Mouse (Mus musculus): ENCODE results near the gene Myadml2. TPM values are rescaled to one million over a fixed set of nuclear protein-coding genes. Genes with fewer than 3 reads are reported as not detected.

Myadml2 gene
- total and polyA plus RNA-seq, 3 experiments, result not detected

- TF ChIP-seq GABPA (IDR thresholded peaks at IDR 0.05; ENCODE audit: low read depth, low read length), result no peak
- TF ChIP-seq ZMIZ1 (IDR thresholded peaks at IDR 0.05; ENCODE audit: low read depth, low read length), result no peak
These were observed 44.6 kb upstream of the Myadml2 start (continued) for GRCm38 (mm10) chr11:120692471-120693011.

- no peaks in the 10 kb centered on the region for H3K4me1 ChIP-seq (ENCODE audit: control insufficient read depth in 1 of 2, insufficient read depth in 2 of 2, low read length in 2 of 2)
- no peak overlapping the region for H3K9ac ChIP-seq (ENCODE audit: control insufficient read depth, low read depth, low read length, poor library complexity, severe bottlenecking)
- H3K27ac ChIP-seq (ENCODE audit: control insufficient read depth, low read depth, low read length), result no peak overlapping the region
- no peaks in the 10 kb centered on the region for H3K79me2 ChIP-seq (ENCODE audit: control insufficient read depth, insufficient read depth, low read length, poor library complexity)
- no peaks in the 10 kb centered on the region for H3K27me3 ChIP-seq (ENCODE audit: control insufficient read depth in 1 of 2, insufficient read depth in 2 of 2, low read length in 2 of 2)
- no peak for DNase-seq (ENCODE audit: low read depth, low spot score)
- TF ChIP-seq TBP (IDR thresholded peaks at IDR 0.05; ENCODE audit: low read depth, low read length) (no peak), GABPA (IDR thresholded peaks at IDR 0.05; ENCODE audit: low read depth, low read length) (no peak), POLR2AphosphoS5 (IDR thresholded peaks at IDR 0.05; ENCODE audit: borderline replicate concordance, low read depth, low read length) (no peak), POLR2A (IDR thresholded peaks at IDR 0.05; ENCODE audit: control insufficient read depth in 1 of 2, insufficient read depth in 1 of 2, low read depth in 1 of 2, low read length in 2 of 2, poor library complexity in 1 of 2) (no peak), USF1 (IDR thresholded peaks at IDR 0.05; ENCODE audit: low read depth, low read length) (no peak), NELFE (IDR thresholded peaks at IDR 0.05; ENCODE audit: low read depth, low read length) (no peak), TCF12 (IDR thresholded peaks at IDR 0.05; ENCODE audit: low read depth, low read length) (no peak), ETS1 (IDR thresholded peaks at IDR 0.05; ENCODE audit: low read depth, low read length) (no peak), UBTF (IDR thresholded peaks at IDR 0.05; ENCODE audit: borderline replicate concordance, insufficient read depth, low read depth, low read length) (no peak), MAZ (IDR thresholded peaks at IDR 0.05; ENCODE audit: low read depth, low read length) (no peak), USF2 (IDR thresholded peaks at IDR 0.05; ENCODE audit: borderline replicate concordance in 1 of 2, insufficient read depth in 1 of 2, low read depth in 1 of 2, low read length in 2 of 2) (no peak), CHD1 (IDR thresholded peaks at IDR 0.05; ENCODE audit: low read depth, low read length) (no peak), CTCF (IDR thresholded peaks at IDR 0.05 in 2 of 3, conservative IDR thresholded peaks at IDR 0.05 in 1 of 3; ENCODE audit: control insufficient read depth in 1 of 3, insufficient read depth in 1 of 3, low read depth in 2 of 3, low read length in 3 of 3, poor library complexity in 1 of 3, severe bottlenecking in 1 of 3) (no peak), TAL1 (IDR thresholded peaks at IDR 0.05; ENCODE audit: low read length) (no peak), ZMIZ1 (IDR thresholded peaks at IDR 0.05; ENCODE audit: low read depth, low read length) (no peak)
- H3K4me3 ChIP-seq (ENCODE audit: control insufficient read depth in 1 of 2, insufficient read depth in 1 of 2, low read depth in 2 of 2, low read length in 2 of 2), result no peak overlapping the region
- no peaks in the 10 kb centered on the region for H3K36me3 ChIP-seq (ENCODE audit: control insufficient read depth in 1 of 2, insufficient read depth in 2 of 2, low read length in 2 of 2)
- H3K9me3 ChIP-seq (replicated peaks; ENCODE audit: insufficient read depth, low read length), result no peaks in the 10 kb centered on the region
These were observed 41.4 kb upstream of the Myadml2 start for GRCm38 (mm10) chr11:120689365-120689764.

DNA sequence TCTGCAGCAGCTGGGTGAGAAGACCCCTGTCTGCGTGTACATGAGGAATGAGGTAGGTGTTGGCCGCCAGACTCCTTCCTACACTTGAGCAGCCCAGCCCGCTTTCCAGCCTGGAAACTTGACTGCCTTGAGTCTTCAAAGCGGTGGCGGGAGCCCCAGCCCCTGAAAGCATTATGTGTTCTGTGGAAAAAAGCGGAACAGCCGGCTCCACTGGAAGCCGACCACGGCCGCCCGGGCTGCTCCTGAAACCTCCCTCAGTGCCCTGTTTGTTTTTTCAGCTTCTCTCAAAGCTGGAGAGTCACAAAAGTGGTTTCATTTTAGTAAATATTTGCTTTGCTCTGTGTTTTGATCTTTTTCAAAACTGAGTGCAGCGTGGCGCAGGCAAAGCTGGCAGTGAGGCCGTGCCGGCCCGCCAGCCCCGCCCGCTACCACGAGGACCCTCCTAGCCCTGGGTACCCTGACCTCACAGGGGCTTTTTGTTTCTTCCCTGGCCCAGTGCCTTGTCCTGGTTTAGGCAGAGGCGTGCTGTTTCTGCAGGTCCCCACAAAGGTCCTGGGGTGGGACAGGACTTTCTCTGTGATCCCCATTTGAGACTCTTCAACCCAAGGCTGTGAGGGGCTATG, 38.8 kb upstream of the Myadml2 start:
- Histone ChIP-seq H3K79me2 (ENCODE audit: control insufficient read depth, insufficient read depth, low read length, poor library complexity) (no peaks in the 10 kb centered on the region), H3K4me3 (ENCODE audit: control insufficient read depth in 1 of 2, insufficient read depth in 1 of 2, low read depth in 2 of 2, low read length in 2 of 2) (no peak overlapping the region), H3K27ac (ENCODE audit: control insufficient read depth, low read depth, low read length) (no peak overlapping the region), H3K4me1 (ENCODE audit: control insufficient read depth in 1 of 2, insufficient read depth in 2 of 2, low read length in 2 of 2) (no peaks in the 10 kb centered on the region), H3K9ac (ENCODE audit: control insufficient read depth, low read depth, low read length, poor library complexity, severe bottlenecking) (no peak overlapping the region), H3K36me3 (ENCODE audit: control insufficient read depth in 1 of 2, insufficient read depth in 2 of 2, low read length in 2 of 2) (no peaks in the 10 kb centered on the region), H3K9me3 (replicated peaks; ENCODE audit: insufficient read depth, low read length) (no peaks in the 10 kb centered on the region), H3K27me3 (ENCODE audit: control insufficient read depth in 1 of 2, insufficient read depth in 2 of 2, low read length in 2 of 2) (no peaks in the 10 kb centered on the region)
- TF ChIP-seq MAX (IDR thresholded peaks at IDR 0.05; ENCODE audit: low read length), result no peak
- no peak for TF ChIP-seq RAD21 (IDR thresholded peaks at IDR 0.05; ENCODE audit: low read depth, low read length)
- TF ChIP-seq KAT2A (conservative IDR thresholded peaks at IDR 0.05; ENCODE audit: low read depth, low read length), result no peak
- no peak for TF ChIP-seq USF1 (IDR thresholded peaks at IDR 0.05; ENCODE audit: low read depth, low read length)
- no peak for TF ChIP-seq ZKSCAN1 (IDR thresholded peaks at IDR 0.05; ENCODE audit: low read depth, low read length)
- TF ChIP-seq MYC (IDR thresholded peaks at IDR 0.05; ENCODE audit: low read depth, low read length), result no peak
- no peak for TF ChIP-seq UBTF (IDR thresholded peaks at IDR 0.05; ENCODE audit: borderline replicate concordance, insufficient read depth, low read depth, low read length)
- no peak for TF ChIP-seq TAL1 (IDR thresholded peaks at IDR 0.05; ENCODE audit: low read length)
- TF ChIP-seq ZMIZ1 (IDR thresholded peaks at IDR 0.05; ENCODE audit: low read depth, low read length), result no peak
- no peak for TF ChIP-seq CHD2 (IDR thresholded peaks at IDR 0.05; ENCODE audit: low read length)
- no peak for TF ChIP-seq RCOR1 (IDR thresholded peaks at IDR 0.05; ENCODE audit: low read depth, low read length)
- TF ChIP-seq POLR2A (IDR thresholded peaks at IDR 0.05; ENCODE audit: control insufficient read depth in 1 of 2, insufficient read depth in 1 of 2, low read depth in 1 of 2, low read length in 2 of 2, poor library complexity in 1 of 2), result no peak
- no peak for TF ChIP-seq SMC3 (IDR thresholded peaks at IDR 0.05; ENCODE audit: low read depth, low read length)
- TF ChIP-seq E2F4 (IDR thresholded peaks at IDR 0.05; ENCODE audit: borderline replicate concordance, low read depth, low read length), result no peak
- no peak for TF ChIP-seq POLR2AphosphoS2 (IDR thresholded peaks at IDR 0.05; ENCODE audit: low read length)
- no peak for TF ChIP-seq NELFE (IDR thresholded peaks at IDR 0.05; ENCODE audit: low read depth, low read length)
- no peak for TF ChIP-seq NRF1 (IDR thresholded peaks at IDR 0.05; ENCODE audit: insufficient read depth, low read depth, low read length, poor library complexity, severe bottlenecking)
- no peak for DNase-seq (ENCODE audit: low read depth, low spot score)

Measured in MEL (cell line).